Mouse (Mus musculus): ENCODE measurements around the gene Ercc6l2. TPM values are rescaled to one million over a fixed set of nuclear protein-coding genes. Genes with fewer than 3 reads are reported as not detected.

Gene Ercc6l2
- polyA plus RNA-seq, 1 experiment from 2014 or later: 12.8 TPM

DNA sequence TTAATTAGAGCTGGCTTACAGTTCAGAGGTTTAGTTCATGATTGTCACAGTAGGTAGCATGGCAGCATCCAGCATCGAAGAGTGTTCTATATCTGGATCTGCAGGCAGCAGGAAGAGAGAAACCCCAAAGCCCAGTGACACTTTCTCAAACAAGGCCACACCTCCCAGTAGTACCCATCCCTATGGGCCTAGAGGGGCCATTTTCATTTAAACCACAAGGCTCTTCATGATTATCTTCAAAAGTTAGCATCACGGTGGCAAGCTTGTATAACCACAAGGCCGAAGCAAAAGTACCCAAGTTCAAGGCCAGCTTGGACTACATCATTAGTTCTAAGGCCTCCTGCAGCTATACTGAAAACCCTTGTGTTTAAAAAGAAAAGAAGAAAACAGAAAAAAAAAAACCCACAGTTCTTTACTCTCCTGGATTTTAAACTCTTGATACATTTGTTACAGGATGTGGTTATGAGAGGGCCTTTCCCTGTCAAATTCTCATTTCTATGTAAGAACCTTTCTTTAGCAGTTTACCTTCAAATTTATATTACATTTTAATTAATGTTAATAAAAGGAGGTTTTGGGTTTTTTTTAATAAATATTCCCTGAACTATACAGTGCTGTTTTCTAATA is 71.5 kb downstream of the Ercc6l2 start:
- WGBS: 88% methylated on average over 3 of the region's 3 CpGs
- H3K27ac ChIP-seq (replicated peaks): no peak overlapping the region
- ATAC-seq (ENCODE audit: extremely low read depth, insufficient number of reproducible peaks, low FRiP score, low TSS enrichment): no peak
- H3K4me1 ChIP-seq: no peaks in the 10 kb centered on the region
- no peaks in the 10 kb centered on the region for H3K27me3 ChIP-seq (replicated peaks)
- no peak overlapping the region for H3K9ac ChIP-seq
- no peak overlapping the region for H3K4me3 ChIP-seq
- H3K9me3 ChIP-seq: no peaks in the 10 kb centered on the region
- peaks cover 11% of the 10 kb centered on the region for H3K36me3 ChIP-seq
- H3K4me2 ChIP-seq: no peak overlapping the region

DNA sequence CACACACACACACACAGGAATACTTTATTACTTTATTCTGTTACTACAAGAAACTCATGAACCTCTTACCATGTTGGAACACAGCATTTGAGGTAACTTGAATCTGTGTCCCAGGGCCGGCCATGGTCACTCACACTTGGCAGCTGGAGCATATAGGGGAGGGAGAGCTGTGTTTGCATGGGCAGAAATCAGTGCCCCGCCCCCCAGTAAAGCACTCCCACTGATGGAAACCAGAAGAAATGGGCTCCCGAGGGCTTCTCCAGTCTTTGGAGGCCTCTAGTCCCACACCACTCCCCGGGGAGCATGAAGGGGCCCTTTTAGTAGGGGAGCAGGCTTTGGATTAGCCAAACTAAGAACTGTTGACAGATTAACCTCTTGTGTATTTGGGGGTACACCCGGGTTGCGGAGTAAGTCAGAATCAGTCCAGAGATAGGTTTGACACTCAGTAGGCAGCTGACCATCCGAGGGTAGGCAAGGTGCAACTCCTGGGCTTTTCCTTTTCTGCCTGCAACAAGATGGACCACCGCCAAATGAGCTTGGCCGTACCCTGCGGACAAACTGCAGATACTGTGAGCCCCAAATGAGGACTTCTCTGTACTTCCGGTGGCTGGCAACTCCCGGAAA is 85.8 kb downstream of the Ercc6l2 start:
- no peak for ATAC-seq (ENCODE audit: extremely low read depth, insufficient number of reproducible peaks, low FRiP score, low TSS enrichment)
- Histone ChIP-seq H3K4me1 (peaks cover 22% of the 10 kb centered on the region), H3K9me3 (no peaks in the 10 kb centered on the region), H3K27me3 (replicated peaks) (no peaks in the 10 kb centered on the region; the same call in 1 of the 2 replicates), H3K27ac (replicated peaks) (no peak overlapping the region), H3K36me3 (peaks cover 9% of the 10 kb centered on the region), H3K4me3 (peak overlapping the region; percentile 52), H3K4me2 (peak overlapping the region; percentile 94), H3K9ac (peak overlapping the region; percentile 76)
- 11% methylated on average over 12 of the region's 12 CpGs for WGBS

DNA sequence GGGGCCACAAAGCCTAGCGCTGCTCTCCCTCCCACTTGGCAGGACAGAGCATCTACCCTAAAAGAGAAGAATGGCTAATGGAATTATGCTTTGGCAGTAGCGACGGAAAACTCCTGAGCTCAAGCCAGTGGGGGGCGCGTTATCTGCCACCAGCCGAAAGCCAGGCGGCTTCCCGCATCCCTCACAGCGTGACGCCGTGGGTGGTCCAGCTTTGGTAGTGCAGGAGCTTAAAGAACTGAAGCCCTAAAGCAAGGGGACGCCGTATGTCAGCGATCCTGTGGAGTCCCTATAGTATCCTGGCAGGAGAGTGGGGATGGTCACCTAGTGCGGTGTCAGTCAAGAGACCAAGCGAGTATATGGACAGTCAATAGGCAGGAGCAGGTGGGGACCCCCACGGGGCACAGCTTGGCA is 86.3 kb downstream of the Ercc6l2 start:
- peak overlapping the region; percentile 52 for H3K4me3 ChIP-seq
- peaks cover 22% of the 10 kb centered on the region for H3K4me1 ChIP-seq
- H3K4me2 ChIP-seq: peak overlapping the region; percentile 94
- H3K36me3 ChIP-seq: peaks cover 9% of the 10 kb centered on the region
- under 1% methylated on average over 17 of the region's 17 CpGs for WGBS
- no peaks in the 10 kb centered on the region for H3K9me3 ChIP-seq
- H3K27me3 ChIP-seq (replicated peaks): no peaks in the 10 kb centered on the region; the same call in 1 of the 2 replicates
- peak overlapping the region; percentile 76 for H3K9ac ChIP-seq
- H3K27ac ChIP-seq (replicated peaks): peak overlapping the region; percentile 44
- ATAC-seq (ENCODE audit: extremely low read depth, insufficient number of reproducible peaks, low FRiP score, low TSS enrichment): no peak

DNA sequence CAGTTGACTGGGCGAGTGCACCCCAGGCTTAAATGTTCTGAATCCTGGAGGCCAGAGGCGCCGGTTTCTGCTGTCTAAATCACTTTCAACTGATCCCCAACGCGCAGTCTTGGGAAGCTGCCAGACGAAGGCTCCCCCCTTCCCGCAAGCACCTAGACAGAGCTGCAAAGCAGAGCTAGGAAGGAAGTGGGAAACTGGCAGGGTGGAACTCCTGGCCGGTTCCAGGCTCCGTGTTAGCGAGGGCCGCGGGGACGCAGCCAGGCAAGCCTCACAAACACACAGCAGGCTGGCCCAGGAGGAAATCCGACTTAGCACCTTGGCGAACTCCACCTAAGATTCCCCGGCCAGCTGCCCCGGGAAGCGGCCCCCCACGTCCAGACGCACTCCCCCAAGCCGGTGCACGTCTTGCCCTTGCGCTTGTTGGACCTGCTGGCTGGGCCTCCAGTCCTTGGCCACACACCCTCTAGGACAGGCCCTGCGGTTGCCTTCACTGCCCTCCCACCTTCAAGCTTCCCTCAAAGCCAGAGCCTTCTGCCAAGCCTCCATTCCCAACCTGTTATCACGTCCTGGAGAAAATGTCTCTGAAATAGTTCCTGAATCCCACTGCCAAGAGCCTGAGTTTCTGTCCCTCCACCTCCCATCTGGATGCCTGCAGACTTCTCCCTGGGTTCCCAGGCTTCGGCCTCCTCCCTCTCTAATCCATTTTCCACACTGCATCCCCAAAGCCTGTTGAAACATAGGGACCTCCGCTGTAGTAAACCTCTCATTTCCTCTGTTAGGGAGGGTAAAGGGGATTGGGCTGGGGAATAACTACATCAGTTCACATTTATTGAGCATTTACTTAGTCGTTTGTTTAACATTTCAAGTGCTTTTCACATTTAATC is 86.9 kb downstream of the Ercc6l2 start:
- H3K9me3 ChIP-seq: no peaks in the 10 kb centered on the region
- peak overlapping the region; percentile 94 for H3K4me2 ChIP-seq
- ATAC-seq (ENCODE audit: extremely low read depth, insufficient number of reproducible peaks, low FRiP score, low TSS enrichment): peak; percentile 19; the same call in 1 of the 2 replicates
- peak overlapping the region; percentile 44 for H3K27ac ChIP-seq (replicated peaks)
- no peaks in the 10 kb centered on the region; the same call in 1 of the 2 replicates for H3K27me3 ChIP-seq (replicated peaks)
- WGBS: 8% methylated on average over 28 of the region's 28 CpGs
- peak overlapping the region; percentile 52 for H3K4me3 ChIP-seq
- peaks cover 9% of the 10 kb centered on the region for H3K36me3 ChIP-seq
- H3K9ac ChIP-seq: peak overlapping the region; percentile 76
- peaks cover 22% of the 10 kb centered on the region for H3K4me1 ChIP-seq

DNA sequence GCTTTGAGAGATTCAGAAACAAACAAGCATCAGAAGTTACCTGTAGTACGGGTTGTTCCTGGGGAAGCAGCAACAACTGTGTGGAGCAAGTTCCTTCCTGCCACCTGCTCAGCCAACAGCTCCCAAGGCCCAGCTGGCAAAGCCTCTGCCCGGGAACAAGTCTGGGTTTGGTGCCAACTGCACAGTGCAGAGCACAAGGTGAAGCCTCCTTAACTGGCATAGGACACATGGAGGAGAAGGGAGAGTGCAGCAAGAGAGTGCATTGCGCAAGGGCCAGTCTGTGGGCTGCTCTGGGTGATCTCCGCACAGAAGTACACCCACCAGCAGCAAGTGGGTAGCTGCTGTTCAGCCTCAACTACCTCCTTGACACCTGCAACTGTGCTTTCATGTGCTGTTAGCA is 91.5 kb downstream of the Ercc6l2 start:
- no peaks in the 10 kb centered on the region for H3K9me3 ChIP-seq
- no peak overlapping the region for H3K4me3 ChIP-seq
- H3K36me3 ChIP-seq: no peaks in the 10 kb centered on the region
- no peak overlapping the region for H3K4me2 ChIP-seq
- no peaks in the 10 kb centered on the region; the same call in 1 of the 2 replicates for H3K27me3 ChIP-seq (replicated peaks)
- WGBS: 87% methylated on average over 4 of the region's 4 CpGs
- peaks cover 22% of the 10 kb centered on the region for H3K4me1 ChIP-seq
- no peak for ATAC-seq (ENCODE audit: extremely low read depth, insufficient number of reproducible peaks, low FRiP score, low TSS enrichment)
- no peak overlapping the region for H3K9ac ChIP-seq
- H3K27ac ChIP-seq (replicated peaks): no peak overlapping the region

DNA sequence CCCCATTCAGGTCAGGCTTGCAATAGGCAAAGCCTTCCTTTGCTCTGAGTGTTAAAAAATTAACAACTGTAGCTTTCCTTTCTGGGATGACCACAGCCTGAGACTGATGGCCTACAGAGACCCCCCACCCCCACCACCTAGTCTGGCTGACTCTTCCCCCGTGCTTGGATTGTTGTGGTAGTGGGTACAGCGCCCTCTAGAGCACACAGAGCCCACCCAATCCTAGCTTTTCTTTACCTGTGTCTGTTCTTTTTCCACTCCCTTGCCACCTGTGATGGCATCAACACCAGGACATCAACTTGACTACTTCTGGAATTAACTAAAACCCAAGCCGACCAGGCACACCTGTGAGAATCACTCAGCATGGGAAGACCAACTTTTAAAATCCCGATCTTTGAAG is 92.4 kb downstream of the Ercc6l2 start:
- peaks cover 22% of the 10 kb centered on the region for H3K4me1 ChIP-seq
- H3K27ac ChIP-seq (replicated peaks): no peak overlapping the region
- 39% methylated on average over 4 of the region's 4 CpGs for WGBS

DNA sequence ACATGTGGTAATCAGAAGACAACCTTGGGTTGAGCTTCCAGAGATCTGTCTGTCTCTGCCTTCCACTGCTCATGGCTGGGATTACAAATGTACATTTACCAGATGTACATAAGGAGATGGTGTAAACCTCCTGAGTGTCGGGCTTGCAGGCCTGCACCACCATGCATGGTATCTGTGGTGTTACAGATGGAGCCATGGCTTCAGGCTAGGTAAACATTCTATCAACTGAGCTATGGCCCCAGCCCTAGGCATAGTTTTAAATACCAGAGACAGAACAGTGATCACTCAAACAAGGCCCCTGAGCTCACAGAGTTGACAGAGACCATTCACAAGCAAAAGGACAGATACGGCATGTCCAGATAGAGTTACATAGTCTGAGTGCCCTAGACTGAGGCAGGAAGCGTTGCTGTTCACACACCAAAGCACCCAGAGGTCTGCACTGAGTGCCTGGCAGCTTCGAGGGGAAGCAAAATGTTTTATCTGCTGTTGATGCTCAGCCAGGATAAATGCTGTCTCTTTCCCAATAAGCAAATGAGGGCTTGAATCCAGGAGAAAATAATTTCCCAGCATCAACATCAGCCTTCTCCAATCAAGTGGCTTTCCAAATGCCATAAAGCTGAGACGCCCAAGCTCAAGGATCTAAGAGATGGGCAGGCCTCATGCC is 95.2 kb downstream of the Ercc6l2 start:
- Histone ChIP-seq H3K9ac (no peak overlapping the region), H3K27ac (replicated peaks) (no peak overlapping the region), H3K4me2 (no peak overlapping the region), H3K9me3 (no peaks in the 10 kb centered on the region), H3K4me1 (peaks cover 22% of the 10 kb centered on the region), H3K36me3 (no peaks in the 10 kb centered on the region), H3K4me3 (no peak overlapping the region), H3K27me3 (replicated peaks) (no peaks in the 10 kb centered on the region)
- 36% methylated on average over 5 of the region's 5 CpGs for WGBS
- ATAC-seq (ENCODE audit: extremely low read depth, insufficient number of reproducible peaks, low FRiP score, low TSS enrichment): no peak

More for the DNA sequence above, 92.4 kb downstream of the Ercc6l2 start:
- H3K4me2 ChIP-seq: no peak overlapping the region
- H3K27me3 ChIP-seq (replicated peaks): no peaks in the 10 kb centered on the region; the same call in 1 of the 2 replicates
- no peaks in the 10 kb centered on the region for H3K9me3 ChIP-seq
- H3K9ac ChIP-seq: no peak overlapping the region
- H3K36me3 ChIP-seq: no peaks in the 10 kb centered on the region
- no peak for ATAC-seq (ENCODE audit: extremely low read depth, insufficient number of reproducible peaks, low FRiP score, low TSS enrichment)
- no peak overlapping the region for H3K4me3 ChIP-seq

DNA sequence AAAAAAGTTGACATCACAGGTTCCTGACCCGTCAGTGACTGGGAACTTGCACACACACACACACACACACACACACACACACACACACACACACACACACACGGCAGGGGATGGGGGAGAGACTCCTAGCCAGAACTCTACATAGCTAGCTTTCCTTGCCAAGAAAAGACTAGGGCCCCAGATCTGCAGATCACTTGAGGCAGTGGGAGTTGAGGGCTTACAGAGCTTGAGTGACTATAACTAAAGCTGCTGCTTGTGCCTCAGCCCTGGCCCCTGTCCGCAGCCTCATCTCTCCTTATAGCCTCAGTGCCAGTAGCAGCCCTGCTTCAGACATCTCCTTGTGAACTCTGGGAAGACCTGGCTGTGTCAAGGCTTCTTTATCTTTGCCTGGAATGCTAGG is 96.6 kb downstream of the Ercc6l2 start:
- Histone ChIP-seq H3K27me3 (replicated peaks) (no peaks in the 10 kb centered on the region), H3K36me3 (no peaks in the 10 kb centered on the region), H3K9me3 (no peaks in the 10 kb centered on the region), H3K4me1 (peaks cover 29% of the 10 kb centered on the region), H3K4me3 (no peak overlapping the region), H3K4me2 (no peak overlapping the region), H3K9ac (no peak overlapping the region), H3K27ac (replicated peaks) (0 out of 2 replicates have a peak overlapping the region, but pooled peaks have one; percentile 9)
- no peak for ATAC-seq (ENCODE audit: extremely low read depth, insufficient number of reproducible peaks, low FRiP score, low TSS enrichment)
- 31% methylated on average over 3 of the region's 3 CpGs for WGBS

DNA sequence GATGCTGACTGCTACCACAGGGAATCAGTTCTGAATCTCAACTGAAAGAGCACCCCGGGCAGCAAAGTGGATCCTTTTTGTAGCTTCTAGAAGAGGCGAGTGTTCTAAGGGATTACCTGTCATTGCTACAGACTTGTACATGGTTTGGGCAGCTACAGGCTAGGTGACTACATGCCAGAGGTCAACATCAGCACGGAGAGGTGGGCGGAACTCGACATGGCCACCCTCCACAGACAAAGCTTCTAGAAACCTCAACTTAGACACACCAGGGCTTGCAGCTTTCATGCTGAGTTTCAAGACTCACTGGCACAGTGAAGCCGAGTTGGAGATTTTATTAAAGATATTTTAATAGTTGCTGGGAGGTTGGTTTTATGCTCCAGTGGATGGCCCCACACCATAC is 98.1 kb downstream of the Ercc6l2 start:
- no peak for ATAC-seq (ENCODE audit: extremely low read depth, insufficient number of reproducible peaks, low FRiP score, low TSS enrichment)
- WGBS: 78% methylated on average over 6 of the region's 6 CpGs
- no peak overlapping the region for H3K9ac ChIP-seq

DNA sequence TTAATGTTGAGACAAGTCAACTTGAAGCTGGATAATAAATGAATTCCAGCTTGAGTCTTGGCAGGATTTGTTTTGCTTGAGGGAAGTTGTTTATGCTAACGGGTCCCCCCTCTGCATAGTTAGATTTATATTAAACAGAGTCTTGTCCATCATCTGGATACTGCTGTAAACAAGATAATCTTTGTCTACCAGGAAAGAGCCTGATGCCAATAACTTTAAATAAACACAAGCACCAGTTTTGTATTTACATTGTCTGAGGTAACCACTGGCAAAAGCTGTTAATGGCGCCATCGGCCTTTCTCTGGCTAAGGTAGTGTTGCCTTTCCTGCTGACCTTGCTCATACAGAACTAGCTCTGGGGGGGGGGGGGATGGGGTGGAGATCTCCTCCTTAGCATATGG is 100.1 kb downstream of the Ercc6l2 start:
- no peak for ATAC-seq (ENCODE audit: extremely low read depth, insufficient number of reproducible peaks, low FRiP score, low TSS enrichment)
- peaks cover 55% of the 10 kb centered on the region for H3K4me1 ChIP-seq
- H3K4me2 ChIP-seq: no peak overlapping the region
- no peak overlapping the region for H3K9ac ChIP-seq
- no peaks in the 10 kb centered on the region for H3K9me3 ChIP-seq
- H3K27me3 ChIP-seq (replicated peaks): no peaks in the 10 kb centered on the region
- H3K36me3 ChIP-seq: no peaks in the 10 kb centered on the region
- WGBS: 50% methylated on average over 3 of the region's 3 CpGs
- H3K4me3 ChIP-seq: no peak overlapping the region
- no peak overlapping the region for H3K27ac ChIP-seq (replicated peaks)

More for the DNA sequence above, 98.1 kb downstream of the Ercc6l2 start:
- Histone ChIP-seq H3K36me3 (no peaks in the 10 kb centered on the region), H3K4me3 (no peak overlapping the region), H3K4me1 (peaks cover 41% of the 10 kb centered on the region), H3K27ac (replicated peaks) (no peak overlapping the region), H3K4me2 (no peak overlapping the region), H3K9me3 (no peaks in the 10 kb centered on the region), H3K27me3 (replicated peaks) (no peaks in the 10 kb centered on the region)

DNA sequence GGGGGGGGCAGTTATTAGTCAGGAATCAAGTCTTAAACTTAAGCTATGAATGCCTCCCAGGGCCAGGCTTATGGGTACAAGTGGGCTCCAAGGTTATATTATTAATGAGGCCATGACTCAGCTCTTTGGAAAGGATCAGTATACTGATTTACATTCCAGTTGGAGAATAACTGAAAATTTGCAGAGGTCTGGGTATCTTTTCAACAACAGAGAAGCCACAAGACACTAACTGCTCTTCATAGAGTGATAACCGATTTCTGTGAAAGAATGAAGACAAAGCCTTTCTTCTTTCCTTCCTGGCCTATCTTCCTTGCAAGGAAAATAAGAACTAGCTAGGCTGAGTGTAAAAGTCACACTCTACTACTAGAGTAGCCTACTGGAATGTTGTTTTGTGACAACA is 100.6 kb downstream of the Ercc6l2 start:
- Histone ChIP-seq H3K4me3 (no peak overlapping the region), H3K36me3 (no peaks in the 10 kb centered on the region), H3K9ac (no peak overlapping the region), H3K4me2 (no peak overlapping the region), H3K27ac (replicated peaks) (no peak overlapping the region), H3K4me1 (peaks cover 50% of the 10 kb centered on the region), H3K27me3 (replicated peaks) (no peaks in the 10 kb centered on the region), H3K9me3 (no peaks in the 10 kb centered on the region)
- ATAC-seq (ENCODE audit: extremely low read depth, insufficient number of reproducible peaks, low FRiP score, low TSS enrichment): no peak
- 73% methylated on average over 1 of the region's 1 CpGs for WGBS

Measured in heart, embryonic 13.5 days (tissue).